Mouse (Mus musculus) right cerebral cortex, postnatal 25 days (tissue): ENCODE data around the gene Gm7298.
"Not testable (repeated sequence)": the region's sequence is repeated elsewhere in the genome, so short reads cannot be mapped to it uniquely, and the experiment has no call there.

Source experiments
- DNase-seq: peaks from one replicate; pipeline ENCODE4 v3.0.0; 2022

The Gm7298 gene

GRCm38 (mm10) chr6:121732632-121733031 lies at the start of gene Gm7298:
Gm7298 (plus strand) TSS chr6:121732932.
- no peak for DNase-seq

- no peak for DNase-seq
Measured at GRCm38 (mm10) chr6:121828034-121828433, 95.3 kb downstream of the Gm7298 start.

- no peak for DNase-seq
Measured at GRCm38 (mm10) chr6:121836361-121836760, 103.6 kb downstream of the Gm7298 start.

- not testable (repeated sequence) for DNase-seq
Measured at GRCm38 (mm10) chr6:121838271-121838670, 105.5 kb downstream of the Gm7298 start, which contains the start of gene Mug1. Mug1 (plus strand) TSS chr6:121838541.
